Comparison of ENCODE assay signal across 28 mouse cellular contexts in the genomic region with DNA sequence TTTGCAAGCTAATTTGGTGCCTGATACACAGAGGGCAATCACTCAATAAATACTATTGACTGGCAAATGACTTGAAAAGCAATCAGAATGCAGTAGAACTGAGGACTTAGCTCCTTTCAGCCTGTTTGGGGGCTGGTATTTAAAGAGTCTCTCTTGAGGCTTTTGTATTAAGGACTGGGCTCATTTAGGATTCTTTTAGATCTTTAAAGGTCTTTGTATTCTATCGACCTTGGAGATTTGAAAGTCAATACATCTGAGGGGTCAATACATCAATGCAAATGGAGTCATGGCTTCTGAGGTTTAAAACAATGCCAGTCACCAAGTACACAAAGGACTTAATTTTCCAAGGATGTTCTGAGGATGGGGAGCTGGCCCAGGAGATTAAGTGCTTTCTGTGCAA.
A peak's percentile ranks its signal among the peaks of the same experiment; 100 is the strongest.
DNase-seq lines count a peak whose midpoint lies in the region; ATAC-seq and TF ChIP-seq lines count a peak whose summit lies in the region.
"Had no signal": no experiment of that assay in that cellular context is flagged by ENCODE, and none has a peak within 500 bp of the region (broad histone marks: within the 10 kb centered on the region; RNA-seq: fewer than 3 reads in every experiment).

No protein-coding gene starts in this region.

- ATAC-seq in forebrain, embryonic 11.5 days (replicated peaks; ENCODE audit: low FRiP score) = 0 out of 2 replicates have a peak, but pooled peaks have one; percentile 10
- no peak for ATAC-seq in forebrain, embryonic 14.5 days
- peak; percentile 55 for ATAC-seq in midbrain, embryonic 12.5 days (ENCODE audit: low FRiP score, low read depth)
- ATAC-seq in midbrain, embryonic 13.5 days = no peak
- no peak for ATAC-seq in inflammation-experienced regulatory T-cells, adult 6 months
- ATAC-seq: activated CD4-positive, CD25-positive, alpha-beta regulatory T cell, adult 4 months; forebrain, embryonic 15.5 days; intestine, embryonic 15.5 days had no signal

- in situ Hi-C loops in ES-E14 (cut with MboI; ENCODE audit: low sequenced_read_pairs in 2 of 2, unreplicated experiment in 2 of 2) = no loop called here

- WGBS in forebrain, embryonic 11.5 days = 5% methylated on average over 1 of the region's 1 CpGs
- 3% methylated on average over 1 of the region's 1 CpGs for WGBS in forebrain, embryonic 14.5 days
- 8% methylated on average over 1 of the region's 1 CpGs for WGBS in midbrain, embryonic 12.5 days
- WGBS in midbrain, embryonic 13.5 days = 2% methylated on average over 1 of the region's 1 CpGs

- H3K4me3 ChIP-seq in forebrain, embryonic 11.5 days (ENCODE audit: low read depth, low read length) = no peak overlapping the region
- H3K4me3 ChIP-seq in forebrain, embryonic 14.5 days (ENCODE audit: low read depth, low read length) = no peak overlapping the region
- H3K4me3 ChIP-seq in midbrain, embryonic 12.5 days = no peak overlapping the region
- H3K4me3 ChIP-seq in midbrain, embryonic 13.5 days (replicated peaks) = no peak overlapping the region
- no peak overlapping the region for H3K4me3 ChIP-seq in ES-E14 (ENCODE audit: insufficient read depth in 1 of 2, low read depth in 1 of 2, low read length in 2 of 2, poor library complexity in 1 of 2, severe bottlenecking in 1 of 2)
- H3K4me3 ChIP-seq: forebrain, embryonic 10.5 days; forebrain, embryonic 15.5 days; heart, embryonic 15.5 days; hindbrain, embryonic 10.5 days; hindbrain, embryonic 15.5 days; intestine, embryonic 15.5 days had no signal

- no peak for DNase-seq in forebrain, embryonic 11.5 days (ENCODE audit: low spot score)
- DNase-seq in forebrain, embryonic 14.5 days (ENCODE audit: low spot score) = no peak
- DNase-seq in ES-E14 (ENCODE audit: low read depth, low spot score) (peak; percentile 90), ZHBTc4 (ENCODE audit: low read depth, low spot score) (peak; percentile 95)
- no peak for DNase-seq in frontal cortex, postnatal 14 days (ENCODE audit: low spot score in 2 of 2)
- DNase-seq: adrenal gland, adult 8-10 months; adrenal gland, postnatal 25 days; B cell, adult 2 months; cerebellum, adult 18-20 months; cerebellum, adult 9-10 months; cerebellum, postnatal 14 days; gastrocnemius, postnatal 14 days; heart, postnatal 10 days; heart, postnatal 36 days; kidney, adult 11 months; kidney, adult 8-10 months had no signal

- H3K27me3 ChIP-seq in forebrain, embryonic 11.5 days (ENCODE audit: control insufficient read depth, insufficient read depth, low read length) = no peaks in the 10 kb centered on the region
- H3K27me3 ChIP-seq in forebrain, embryonic 14.5 days (replicated peaks; ENCODE audit: control insufficient read depth, insufficient read depth, low read length) = no peaks in the 10 kb centered on the region
- H3K27me3 ChIP-seq in midbrain, embryonic 12.5 days = no peaks in the 10 kb centered on the region
- no peaks in the 10 kb centered on the region for H3K27me3 ChIP-seq in midbrain, embryonic 13.5 days
- H3K27me3 ChIP-seq: CH12.LX; forebrain, embryonic 15.5 days; heart, embryonic 15.5 days; hindbrain, embryonic 15.5 days; intestine, embryonic 15.5 days had no signal

- H3K4me2 ChIP-seq in forebrain, embryonic 11.5 days (ENCODE audit: low read depth, low read length, severe bottlenecking) = no peak overlapping the region
- H3K4me2 ChIP-seq in forebrain, embryonic 14.5 days (ENCODE audit: low read length) = no peak overlapping the region
- no peak overlapping the region for H3K4me2 ChIP-seq in midbrain, embryonic 12.5 days (replicated peaks)
- H3K4me2 ChIP-seq in midbrain, embryonic 13.5 days (replicated peaks) = no peak overlapping the region
- H3K4me2 ChIP-seq: forebrain, embryonic 15.5 days; heart, embryonic 11.5 days; heart, embryonic 15.5 days; hindbrain, embryonic 15.5 days; intestine, embryonic 15.5 days had no signal

- no peaks in the 10 kb centered on the region for H3K9me3 ChIP-seq in forebrain, embryonic 11.5 days (ENCODE audit: control insufficient read depth, low read length)
- no peaks in the 10 kb centered on the region for H3K9me3 ChIP-seq in forebrain, embryonic 14.5 days (replicated peaks; ENCODE audit: control insufficient read depth, low read length)
- no peaks in the 10 kb centered on the region for H3K9me3 ChIP-seq in midbrain, embryonic 12.5 days
- no peaks in the 10 kb centered on the region for H3K9me3 ChIP-seq in midbrain, embryonic 13.5 days
- no peaks in the 10 kb centered on the region for H3K9me3 ChIP-seq in ES-E14 (ENCODE audit: control insufficient read depth, insufficient read depth, low read depth, low read length)
- H3K9me3 ChIP-seq: forebrain, embryonic 10.5 days; forebrain, embryonic 15.5 days; heart, embryonic 15.5 days; hindbrain, embryonic 10.5 days; hindbrain, embryonic 15.5 days; intestine, embryonic 15.5 days had no signal

- no peak overlapping the region for H3K9ac ChIP-seq in forebrain, embryonic 11.5 days (ENCODE audit: low read length)
- H3K9ac ChIP-seq in forebrain, embryonic 14.5 days (ENCODE audit: low read length) = no peak overlapping the region
- H3K9ac ChIP-seq in midbrain, embryonic 12.5 days (replicated peaks) = no peak overlapping the region
- no peak overlapping the region for H3K9ac ChIP-seq in midbrain, embryonic 13.5 days (replicated peaks)
- no peak overlapping the region for H3K9ac ChIP-seq in ES-E14 (ENCODE audit: insufficient read depth, low read depth, low read length, poor library complexity, severe bottlenecking)
- H3K9ac ChIP-seq: forebrain, embryonic 15.5 days; heart, embryonic 15.5 days; hindbrain, embryonic 15.5 days; intestine, embryonic 15.5 days had no signal

- H3K36me3 ChIP-seq in forebrain, embryonic 11.5 days (ENCODE audit: control insufficient read depth, insufficient read depth, low read length) = no peaks in the 10 kb centered on the region
- no peaks in the 10 kb centered on the region for H3K36me3 ChIP-seq in forebrain, embryonic 14.5 days (ENCODE audit: control insufficient read depth, insufficient read depth, low read length)
- no peaks in the 10 kb centered on the region for H3K36me3 ChIP-seq in midbrain, embryonic 12.5 days
- H3K36me3 ChIP-seq in midbrain, embryonic 13.5 days = no peaks in the 10 kb centered on the region
- no peaks in the 10 kb centered on the region for H3K36me3 ChIP-seq in ES-E14 (ENCODE audit: control insufficient read depth, insufficient read depth, low read length, poor library complexity, severe bottlenecking)
- H3K36me3 ChIP-seq: forebrain, embryonic 10.5 days; forebrain, embryonic 15.5 days; heart, embryonic 15.5 days; hindbrain, embryonic 10.5 days; hindbrain, embryonic 15.5 days; intestine, embryonic 15.5 days had no signal

- H3K4me1 ChIP-seq in forebrain, embryonic 11.5 days (replicated peaks; ENCODE audit: control insufficient read depth, insufficient read depth, low read length) = no peaks in the 10 kb centered on the region; the same call in 1 of the 2 replicates
- no peaks in the 10 kb centered on the region for H3K4me1 ChIP-seq in forebrain, embryonic 14.5 days (ENCODE audit: control insufficient read depth, insufficient read depth, low read length)
- H3K4me1 ChIP-seq in midbrain, embryonic 12.5 days = peaks cover 9% of the 10 kb centered on the region; the same call in 1 of the 2 replicates
- peaks cover 6% of the 10 kb centered on the region; the same call in 1 of the 2 replicates for H3K4me1 ChIP-seq in midbrain, embryonic 13.5 days (replicated peaks)
- H3K4me1 ChIP-seq in ES-E14 (ENCODE audit: control insufficient read depth in 2 of 2, insufficient read depth in 2 of 2, low read length in 2 of 2, poor library complexity in 1 of 2) = peaks cover 0 to 11% of the 10 kb centered on the region in 2 experiments; a peak in 3 of 4 replicates
- H3K4me1 ChIP-seq: forebrain, embryonic 15.5 days; heart, embryonic 15.5 days; hindbrain, embryonic 15.5 days; intestine, embryonic 15.5 days had no signal

- H3K27ac ChIP-seq in forebrain, embryonic 11.5 days (ENCODE audit: low read depth, low read length) = no peak overlapping the region
- no peak overlapping the region for H3K27ac ChIP-seq in forebrain, embryonic 14.5 days (ENCODE audit: low read depth, low read length)
- H3K27ac ChIP-seq in midbrain, embryonic 12.5 days (replicated peaks) = no peak overlapping the region
- H3K27ac ChIP-seq in midbrain, embryonic 13.5 days = no peak overlapping the region
- peak overlapping the region; percentile 82; the same call in 1 of the 2 replicates for H3K27ac ChIP-seq in ES-E14 (ENCODE audit: insufficient read depth, low read depth, low read length, poor library complexity, severe bottlenecking)
- H3K27ac ChIP-seq: forebrain, embryonic 10.5 days; forebrain, embryonic 15.5 days; heart, embryonic 15.5 days; hindbrain, embryonic 10.5 days; hindbrain, embryonic 15.5 days; intestine, embryonic 15.5 days had no signal

TF ChIP-seq in ES-E14, 5 proteins besides CTCF, POLR2A, EP300 and RAD21:
- no peak for TF ChIP-seq MAFK (IDR thresholded peaks at IDR 0.05; ENCODE audit: insufficient read depth, low read depth, low read length)
- TF ChIP-seq ZC3H11A (IDR thresholded peaks at IDR 0.05; ENCODE audit: borderline replicate concordance, low read depth, low read length) = no peak
- no peak for TF ChIP-seq CHD2 (IDR thresholded peaks at IDR 0.05; ENCODE audit: low read depth, low read length)
- no peak for TF ChIP-seq ZNF384 (IDR thresholded peaks at IDR 0.05; ENCODE audit: low read depth, low read length)
- TF ChIP-seq HCFC1 (IDR thresholded peaks at IDR 0.05; ENCODE audit: borderline replicate concordance, insufficient read depth, low read length) = no peak

Comparison
In these comparisons a context has a peak if more than half of its experiments do, and no peak if none do; other contexts are left out.
1. ATAC-seq: peak in forebrain, embryonic 11.5 days (single experiment) and midbrain, embryonic 12.5 days (single experiment); none in forebrain, embryonic 14.5 days (single experiment), midbrain, embryonic 13.5 days (single experiment) and inflammation-experienced regulatory T-cells, adult 6 months (single experiment).
2. DNase-seq: peak in ES-E14 (single experiment) and ZHBTc4 (single experiment); none in forebrain, embryonic 11.5 days (single experiment), forebrain, embryonic 14.5 days (single experiment) and frontal cortex, postnatal 14 days (0 of 2).